Mouse (Mus musculus) heart, adult 18-20 months (tissue): ENCODE data around the gene Cdk16. TPM values are rescaled to one million over a fixed set of nuclear protein-coding genes. Genes with fewer than 3 reads are reported as not detected.
A peak's percentile ranks its signal among the peaks of the same experiment; 100 is the strongest.

Experiments
- DNase-seq, 2 experiments: peaks; one replicate each; pipeline ENCODE4 v3.0.0; 2021 to 2022; ENCODE audit warnings: mixed read lengths in 1 of 2
- long read RNA-seq, 2 experiments: library from polyadenylated mRNA; stranded (forward); transcript quantifications; one replicate each; pipeline ENCODE4 v2.0.0; 2021
- total RNA-seq, 2 experiments: library from RNA; stranded (reverse); gene quantifications; 2 replicates each; pipeline ENCODE4 v1.2.3; 2021

The Cdk16 gene
- 100 to 1,000 TPM; 107 to 117 TPM for total RNA-seq
- long read RNA-seq, experiment 1, transcript Cdk16-201 (16 exons, 3,120 nt): major isoform, 44 of 77 reads
- long read RNA-seq, experiment 1, partial matches to known transcripts: 24 of 77 reads
- long read RNA-seq, experiment 1, other reads (novel, unspliced or antisense): 9 of 77 reads
- long read RNA-seq, experiment 2, transcript Cdk16-201 (16 exons, 3,120 nt): major isoform, 22 of 34 reads
- long read RNA-seq, experiment 2, partial matches to known transcripts: 11 of 34 reads
- long read RNA-seq, experiment 2, other reads (novel, unspliced or antisense): 1 of 34 reads

DNA sequence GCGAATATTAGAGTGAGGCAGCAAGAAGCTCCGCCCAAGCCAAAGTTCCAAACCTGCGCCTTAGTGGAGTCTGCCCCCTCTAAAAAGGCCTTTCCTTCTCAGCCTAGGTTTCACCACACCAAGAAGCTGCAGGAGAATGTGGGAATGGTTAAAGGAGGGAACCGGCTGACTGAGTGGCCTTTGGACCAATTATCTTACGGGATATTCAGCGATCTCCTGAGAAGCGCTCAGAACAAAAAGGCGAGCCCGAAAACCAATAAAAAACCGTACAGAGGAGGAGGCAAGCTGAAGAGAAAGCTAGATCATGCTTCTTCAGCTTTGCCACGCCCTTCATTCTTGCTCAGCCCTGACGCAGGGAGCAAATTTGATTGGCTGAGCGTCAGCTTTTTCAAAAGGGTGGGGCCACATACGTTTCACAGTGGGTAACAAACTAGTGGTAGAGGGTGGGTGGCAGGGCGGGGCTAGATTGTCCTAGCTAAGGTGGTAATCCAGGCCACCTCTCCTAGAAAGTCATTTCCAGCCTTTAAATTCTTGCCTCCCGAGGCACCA is at the start of gene Cdk16:
Gene Cdk16, plus strand, starts transcription at position 436 of the 549 bp plus-strand sequence.
- DNase-seq: peak; percentile 89 to 96

DNA sequence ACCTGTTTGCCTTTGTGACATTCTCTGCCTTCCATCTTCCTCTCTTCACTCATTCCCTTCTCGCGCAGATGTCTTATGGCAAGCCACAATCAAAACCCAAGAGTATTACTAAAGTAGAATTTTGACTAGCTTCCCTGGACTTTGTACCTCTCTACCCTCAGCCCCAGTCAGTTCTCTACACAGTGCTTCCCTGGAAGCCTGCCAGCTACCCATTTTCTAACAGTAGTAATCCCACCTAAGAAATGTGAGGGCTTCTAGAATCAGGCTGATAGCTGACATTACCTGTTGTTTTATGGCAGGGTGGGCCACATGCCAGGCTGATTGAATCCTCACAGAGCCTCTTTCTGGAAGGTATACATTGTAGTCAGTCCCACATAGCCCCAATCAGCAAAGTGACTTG is 49.6 kb upstream of the Cdk16 start:
- DNase-seq: no peak

DNA sequence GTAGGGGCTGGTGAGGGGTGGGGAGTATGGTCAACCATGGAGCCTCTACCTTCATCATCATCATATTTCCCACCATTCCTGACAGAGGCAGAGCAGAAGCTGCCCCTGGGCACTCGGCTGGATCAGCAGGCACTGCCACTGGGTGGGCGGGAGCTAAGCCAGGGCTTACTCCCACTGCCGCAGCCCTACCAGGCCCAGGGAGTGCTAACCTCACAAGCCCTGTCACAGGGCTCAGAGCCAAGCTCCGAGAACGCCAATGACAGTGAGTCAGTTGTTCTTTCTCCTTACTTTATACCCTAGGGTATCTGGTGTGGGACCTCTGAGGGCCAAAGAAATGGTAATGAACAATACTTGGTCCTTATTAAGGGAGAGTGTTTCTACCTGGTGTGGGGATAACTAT is 43.0 kb upstream of the Cdk16 start:
- peak in 1 of 2 experiments; percentile 14 for DNase-seq

DNA sequence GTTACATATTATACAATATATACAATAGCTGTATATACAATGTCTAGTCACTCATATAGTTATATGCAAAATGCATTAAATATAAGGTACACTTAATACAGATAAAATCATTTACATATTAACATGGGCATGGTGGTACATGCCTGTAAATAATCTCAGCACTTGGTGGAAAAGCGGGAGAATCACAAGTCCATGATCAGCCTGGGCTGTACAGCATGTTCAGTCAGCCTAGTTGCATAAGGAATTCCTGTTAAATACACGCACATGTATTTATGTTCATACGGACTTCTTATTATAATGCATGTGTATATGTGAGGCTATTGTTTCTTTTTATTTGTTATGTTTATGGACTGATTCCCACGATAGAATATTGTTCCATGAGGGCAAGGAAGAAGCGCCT is 30.2 kb upstream of the Cdk16 start:
- no peak for DNase-seq

DNA sequence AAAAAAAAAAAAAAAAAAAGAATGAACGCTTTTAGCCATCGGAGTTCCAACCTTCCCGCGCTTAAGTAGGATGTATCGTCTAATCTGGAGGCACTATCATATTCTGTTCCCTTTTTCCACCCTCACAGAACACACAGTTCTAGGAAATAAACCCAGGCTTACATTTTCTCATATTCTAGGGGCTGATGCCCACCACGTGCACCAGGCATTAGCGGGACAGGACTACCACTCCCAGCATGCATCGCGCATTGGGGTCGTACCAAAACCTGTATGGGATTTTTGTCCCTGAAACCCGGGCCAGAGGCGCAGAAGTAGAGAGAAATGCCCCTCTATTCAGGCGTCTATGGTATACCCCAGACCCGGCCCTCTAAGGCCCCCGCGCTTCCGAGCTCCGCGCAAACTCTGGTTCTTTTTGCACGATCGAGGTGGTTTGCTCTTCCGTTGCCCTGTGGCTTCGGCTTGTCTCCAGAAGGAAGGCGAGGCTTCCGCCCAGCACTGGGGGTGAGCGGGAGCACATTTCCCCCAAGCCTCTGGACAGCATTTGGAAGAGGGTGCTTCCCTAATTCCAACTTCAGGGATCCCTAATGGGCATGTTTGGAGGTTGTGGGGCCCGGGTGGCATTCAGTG is 29.6 kb upstream of the Cdk16 start, which contains the start of gene Uba1:
Gene Uba1, plus strand, starts transcription at position 301 of the 627 bp plus-strand sequence.
- peak; percentile 85 to 86 for DNase-seq

DNA sequence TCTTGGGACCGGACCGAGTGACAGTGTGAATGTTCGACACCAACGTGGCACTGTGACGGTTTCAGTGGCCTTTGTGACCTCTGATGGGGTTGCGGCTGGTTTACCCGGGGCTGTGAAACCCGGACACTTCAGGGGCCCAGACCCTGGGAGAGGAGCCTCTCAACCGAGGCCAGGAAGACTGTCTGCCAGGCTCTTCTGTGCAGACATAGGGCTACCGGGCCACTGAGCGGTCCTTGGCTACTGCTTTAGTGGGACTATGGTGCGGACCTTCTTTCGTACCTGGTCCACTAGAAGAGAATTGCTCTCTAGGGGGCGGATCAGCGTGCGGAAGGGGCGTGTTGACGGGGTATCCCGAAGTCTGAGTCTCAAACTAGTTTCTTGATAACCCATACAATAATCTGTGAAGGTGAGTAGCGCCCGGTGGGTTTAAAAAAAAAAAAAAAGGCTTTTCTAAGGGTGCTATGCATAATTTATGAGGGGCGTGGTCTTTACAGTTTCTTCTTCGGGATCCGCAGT is 28.8 kb upstream of the Cdk16 start:
- DNase-seq: peak; percentile 7 to 25

DNA sequence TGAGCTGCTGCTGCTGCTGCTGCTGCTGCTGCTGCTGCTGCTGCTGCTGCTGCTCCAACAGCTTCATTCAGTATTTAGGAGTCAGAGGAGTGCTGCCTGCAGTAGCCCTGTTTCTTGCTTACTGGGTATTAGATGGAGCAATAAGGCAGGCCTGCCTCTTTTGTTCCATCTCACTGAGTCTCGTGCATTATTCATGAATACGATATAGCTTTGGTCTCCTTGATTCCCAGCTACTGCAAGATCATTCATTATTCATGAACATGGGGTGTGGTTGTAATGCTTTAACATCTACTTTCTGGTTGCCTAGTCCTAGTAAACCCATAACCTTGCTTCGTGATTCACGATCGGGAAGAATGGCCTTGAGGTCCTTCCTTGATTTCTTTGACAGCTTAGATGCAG is 25.4 kb upstream of the Cdk16 start:
- DNase-seq: no peak

DNA sequence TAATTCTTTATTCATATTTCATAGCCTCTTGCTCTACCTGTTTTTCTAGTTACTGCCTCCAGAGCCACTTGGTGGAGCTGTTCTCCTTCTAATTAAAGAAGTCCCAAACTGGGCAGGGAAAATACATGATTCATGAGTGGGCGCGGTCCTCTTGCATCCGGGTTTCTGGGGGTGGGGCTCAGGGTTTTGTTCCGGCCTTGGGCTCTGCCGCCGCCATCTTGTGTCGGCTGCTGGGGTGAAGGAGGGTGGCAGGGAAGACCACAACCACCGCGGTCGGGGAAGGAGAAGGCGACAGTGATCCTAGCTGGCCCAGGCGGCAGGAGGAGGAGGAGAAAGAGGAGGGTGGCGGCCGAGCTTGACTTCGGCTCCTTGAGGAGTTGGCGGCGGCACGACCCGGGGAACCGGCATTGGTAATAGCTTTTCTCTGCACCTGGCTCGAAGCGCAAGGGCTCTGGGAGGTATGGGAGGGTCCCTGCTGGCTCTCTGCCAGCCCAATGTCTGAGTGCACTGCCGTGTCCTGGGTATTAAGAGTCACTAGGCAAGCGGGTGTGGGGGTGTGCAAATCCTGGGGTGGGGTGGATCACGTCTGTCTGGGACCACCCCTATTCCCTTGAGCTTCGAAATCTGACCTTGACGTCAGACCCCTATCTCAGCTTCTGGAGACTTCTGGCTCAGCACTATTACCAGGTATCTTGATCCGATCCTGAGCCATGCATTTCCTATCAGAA is 24.9 kb upstream of the Cdk16 start:
- DNase-seq: peak; percentile 88 to 92

DNA sequence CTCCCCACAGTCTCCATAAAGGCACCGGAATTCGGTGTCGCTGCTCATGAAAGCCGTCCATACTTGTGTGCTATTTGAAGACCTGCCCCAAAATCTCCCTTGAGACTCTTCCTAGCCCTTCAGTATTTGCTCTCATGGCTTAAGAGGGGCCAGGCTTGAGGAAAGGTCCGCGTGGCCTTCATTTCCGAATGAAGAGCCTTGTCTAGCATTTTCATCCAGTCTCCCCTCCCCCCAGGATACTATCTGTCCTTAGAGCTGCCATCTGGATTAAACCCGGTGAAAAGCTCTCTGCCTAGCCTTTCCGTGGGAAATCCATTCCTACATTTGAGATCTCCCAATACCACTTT is 24.3 kb upstream of the Cdk16 start:
- peak in 1 of 2 experiments; percentile 7 for DNase-seq

DNA sequence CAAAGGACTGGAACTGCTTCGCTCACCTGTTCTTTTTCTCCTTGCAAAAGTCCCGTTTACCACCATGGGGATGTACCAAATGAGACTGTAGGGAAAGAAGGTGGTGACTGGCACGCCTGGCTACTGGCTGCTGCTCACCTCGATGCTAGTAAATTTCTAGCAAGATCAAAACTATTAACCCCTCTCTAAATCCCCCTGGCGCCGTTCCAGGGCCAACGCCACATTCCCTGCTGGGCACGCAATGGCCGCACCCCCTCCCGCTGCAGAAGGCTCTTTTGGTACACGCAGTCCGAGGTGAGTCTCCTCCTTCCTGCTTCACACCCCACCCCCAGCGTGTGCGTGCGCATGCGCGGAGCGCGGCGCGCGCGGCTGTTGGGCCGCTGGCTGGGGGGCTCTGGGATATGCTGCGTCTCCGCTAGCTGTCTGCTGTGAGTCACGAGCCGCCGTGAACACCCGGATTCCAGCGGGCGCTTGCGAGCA is 354 bp downstream of the Cdk16 start:
- DNase-seq: peak; percentile 86 to 88

DNA sequence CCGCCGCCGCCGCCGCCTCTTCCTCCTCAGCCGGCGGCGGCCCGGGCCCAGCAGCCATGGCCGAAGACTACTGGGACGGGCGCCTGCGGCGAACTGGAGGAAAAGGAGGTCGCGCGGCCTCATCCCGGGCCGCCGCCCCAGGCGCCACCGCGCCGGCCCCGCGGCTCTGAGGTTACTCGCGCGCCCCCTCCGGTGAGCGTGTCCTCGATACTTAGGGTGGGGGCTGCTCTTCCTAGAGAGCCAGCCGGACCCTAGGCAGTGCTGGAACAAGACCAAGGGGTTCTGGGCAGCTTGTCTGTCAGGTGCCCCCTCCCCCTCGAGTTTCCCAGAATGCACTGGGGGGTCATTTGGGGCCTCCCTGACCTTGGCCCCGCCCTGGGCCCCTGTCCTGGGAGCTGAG is 861 bp downstream of the Cdk16 start:
- peak; percentile 61 to 71 for DNase-seq

DNA sequence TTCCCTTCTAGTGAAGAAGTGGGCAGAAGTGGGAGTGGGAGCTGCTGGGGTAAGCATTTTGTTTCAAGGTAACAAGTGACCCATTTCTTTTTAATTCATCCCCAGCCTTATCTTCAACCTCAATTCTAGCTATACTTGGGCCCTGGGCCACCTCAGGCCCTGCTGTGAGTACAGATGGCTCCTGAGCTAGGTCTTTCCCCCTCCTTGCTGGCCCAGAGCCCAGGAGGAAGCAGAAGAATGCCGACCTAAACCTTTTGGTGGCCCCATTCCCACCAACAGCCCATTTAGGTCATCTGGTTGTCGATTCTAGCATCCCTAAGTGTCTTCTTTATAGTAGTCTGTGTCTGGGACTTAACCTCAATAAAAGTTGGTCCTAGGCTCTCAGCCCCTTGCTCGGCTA is 3.8 kb downstream of the Cdk16 start:
- DNase-seq: no peak

DNA sequence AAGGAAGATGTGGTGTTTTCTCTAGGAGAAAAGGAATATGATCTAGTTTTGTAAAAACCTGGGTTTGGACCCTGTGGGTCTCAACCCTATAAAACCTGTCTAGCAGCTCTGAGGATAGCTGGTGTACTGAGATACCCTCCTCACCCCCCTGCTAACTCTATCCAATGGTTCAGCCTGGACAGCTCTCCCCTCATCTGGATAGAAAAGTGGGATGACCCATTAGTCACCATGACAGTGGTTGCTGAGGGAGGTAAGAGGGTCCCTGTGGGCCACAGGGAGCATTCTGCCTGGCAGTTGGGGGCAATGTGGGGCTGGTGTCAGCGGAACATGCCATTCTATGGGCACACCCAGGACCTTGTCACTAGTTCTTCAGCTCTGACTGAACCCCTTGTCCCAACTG is 4.9 kb downstream of the Cdk16 start:
- DNase-seq: no peak

DNA sequence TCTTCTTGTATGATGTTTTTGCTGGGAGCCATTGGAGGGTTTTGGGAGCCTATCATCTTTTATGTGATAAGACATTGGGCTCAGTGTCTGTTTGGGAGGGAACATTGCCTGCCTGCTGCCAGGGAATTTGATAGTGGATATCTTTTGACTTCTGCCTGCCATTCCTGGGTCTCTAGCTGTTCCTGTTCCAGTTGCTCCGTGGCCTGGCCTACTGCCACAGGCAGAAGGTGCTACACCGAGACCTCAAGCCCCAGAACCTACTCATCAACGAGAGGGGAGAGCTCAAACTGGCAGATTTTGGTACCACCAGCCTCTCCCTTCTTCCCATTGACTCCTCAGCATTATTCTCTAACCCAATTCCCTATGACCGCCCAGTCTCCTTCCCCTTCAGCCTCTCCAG is 8.1 kb downstream of the Cdk16 start:
- peak; percentile 35 to 40 for DNase-seq

DNA sequence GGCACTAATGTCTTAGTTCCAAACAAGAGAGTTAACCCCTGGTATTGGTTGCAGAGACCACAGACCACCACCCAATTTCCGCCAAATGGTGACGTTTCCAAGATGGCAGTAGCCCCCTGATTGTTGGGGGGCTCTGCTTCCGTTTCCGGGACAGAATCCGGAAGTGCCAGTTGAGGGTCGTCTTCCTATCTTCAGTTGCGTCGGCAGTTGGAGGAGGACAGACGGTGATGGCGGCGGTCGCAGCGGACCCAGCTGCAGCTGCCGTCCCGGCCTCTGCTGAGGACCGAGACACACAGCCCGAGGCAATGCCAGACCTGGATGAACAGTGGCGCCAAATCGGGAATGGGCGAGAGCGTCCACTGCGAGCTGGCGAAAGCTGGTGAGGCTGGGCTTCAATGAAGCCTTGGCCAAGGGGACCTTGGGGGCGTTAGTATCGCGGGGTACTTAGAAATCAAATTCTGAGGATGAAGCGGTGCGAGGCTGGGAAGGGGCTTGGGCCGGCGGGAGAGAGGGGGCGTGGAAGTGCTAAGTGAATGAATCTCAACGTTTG is 16.1 kb downstream of the Cdk16 start, which contains the start of gene Usp11:
Gene Usp11, plus strand, starts transcription at position 166 of the 550 bp plus-strand sequence.
- no peak for DNase-seq

DNA sequence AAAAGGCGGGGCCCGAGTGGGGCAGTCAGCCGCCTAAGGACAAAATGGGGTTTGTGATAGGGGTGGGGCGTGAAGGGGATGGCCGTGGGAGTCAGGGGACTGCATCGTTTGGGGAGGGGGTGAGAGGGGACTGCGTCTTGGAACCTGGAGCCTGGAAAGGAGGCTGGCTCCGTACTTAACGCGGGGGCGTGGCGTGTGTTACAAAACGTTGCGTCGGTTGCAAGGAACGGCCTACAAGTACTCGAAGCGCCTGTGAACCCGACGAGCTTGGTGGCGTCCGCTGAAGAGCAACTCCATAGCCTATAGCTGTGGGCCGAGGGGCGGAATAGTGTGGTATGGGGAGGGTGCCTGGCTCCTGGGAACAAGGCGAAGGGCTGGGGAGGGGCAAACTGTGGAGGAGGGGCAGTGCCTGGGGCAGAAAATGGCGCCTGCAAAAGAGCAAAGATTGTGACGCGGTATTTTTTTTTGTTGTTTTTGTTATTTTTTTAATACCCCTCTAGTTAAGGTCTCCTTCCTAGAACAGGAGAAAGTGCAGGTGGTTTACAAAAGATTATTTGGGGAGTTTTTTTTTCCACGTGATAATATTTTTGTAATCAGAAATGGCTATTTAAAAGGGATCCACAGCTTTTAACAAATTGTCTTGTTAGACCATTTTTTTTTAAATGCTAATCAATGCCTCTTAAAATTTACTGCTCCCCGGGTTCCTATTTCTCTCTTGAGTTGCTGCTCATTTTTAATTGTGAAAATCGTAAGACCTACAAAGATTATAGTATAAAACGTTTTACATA is 16.7 kb downstream of the Cdk16 start:
- peak; percentile 80 to 83 for DNase-seq

DNA sequence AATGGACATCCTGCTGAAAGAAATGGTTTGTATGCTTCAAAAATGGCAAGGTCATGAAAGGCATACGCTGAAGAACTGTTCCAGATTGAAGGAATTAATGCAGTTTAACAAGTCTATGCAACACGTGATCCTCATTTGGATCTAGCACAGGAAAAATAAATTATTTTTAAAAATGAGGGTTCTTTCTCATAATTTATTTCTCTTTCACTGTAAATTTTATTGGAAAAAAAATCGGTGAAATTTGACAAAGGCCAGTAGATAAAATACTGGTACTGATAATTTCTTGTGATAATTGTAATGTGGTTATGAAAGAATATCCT is 17.3 kb downstream of the Cdk16 start:
- DNase-seq: no peak

DNA sequence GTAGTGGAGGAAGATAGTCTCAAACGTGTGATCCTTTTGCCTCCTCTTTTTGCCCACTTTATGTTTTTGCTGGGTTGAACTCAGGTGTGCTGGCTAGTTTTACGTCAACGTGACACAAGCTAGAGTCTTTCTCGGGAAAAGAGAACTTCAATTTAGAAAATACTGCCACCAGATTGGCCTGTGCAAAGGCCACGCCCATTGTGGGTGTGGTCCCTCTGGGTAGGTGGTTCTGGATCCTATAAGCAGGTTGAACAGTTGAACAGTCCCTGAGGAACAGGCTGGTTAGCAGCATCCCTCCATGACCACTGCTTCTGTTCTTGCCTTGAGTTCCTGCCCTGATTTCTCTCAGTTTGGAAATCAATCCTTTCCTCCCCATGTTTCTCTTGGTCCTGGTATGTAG is 40.9 kb downstream of the Cdk16 start:
- DNase-seq: no peak

DNA sequence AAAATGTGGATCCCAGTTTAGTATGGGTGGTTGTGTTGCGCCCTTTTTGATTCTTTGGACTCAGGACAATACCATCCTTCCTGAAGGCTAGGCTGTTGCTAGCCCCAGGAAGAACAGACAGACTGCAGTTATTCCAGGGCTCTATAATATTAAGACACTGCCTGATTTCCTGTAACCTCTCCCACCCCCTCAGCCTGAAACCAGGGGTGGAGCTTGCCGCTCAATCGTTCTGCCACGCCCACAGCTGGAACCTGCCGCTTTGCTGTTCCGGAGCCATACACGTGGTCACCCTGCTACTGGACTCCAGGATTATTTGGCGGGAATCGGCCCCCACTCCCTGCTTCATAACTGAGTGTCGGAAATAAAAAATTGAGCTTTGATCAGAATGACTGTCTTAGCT is 42.3 kb downstream of the Cdk16 start:
- peak; percentile 1 to 16 for DNase-seq

DNA sequence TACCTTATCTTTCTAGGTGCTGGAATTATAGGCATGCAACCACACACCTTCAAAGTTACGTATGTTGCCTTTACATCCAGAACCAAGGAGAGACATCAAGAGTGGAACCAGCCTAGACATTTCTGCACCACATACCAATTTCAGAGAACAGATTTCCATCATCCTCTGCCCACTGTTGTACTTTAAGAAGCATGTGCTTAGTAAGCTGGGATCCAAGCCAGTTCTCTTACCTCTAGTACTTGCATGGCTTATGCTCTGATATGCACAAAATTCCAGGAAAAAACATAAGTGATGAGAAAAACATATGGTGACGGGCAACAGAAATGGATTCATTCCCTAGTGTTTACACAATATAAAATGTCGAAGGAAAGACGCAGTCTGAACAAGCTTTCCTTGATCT is 48.7 kb downstream of the Cdk16 start:
- no peak for DNase-seq

DNA sequence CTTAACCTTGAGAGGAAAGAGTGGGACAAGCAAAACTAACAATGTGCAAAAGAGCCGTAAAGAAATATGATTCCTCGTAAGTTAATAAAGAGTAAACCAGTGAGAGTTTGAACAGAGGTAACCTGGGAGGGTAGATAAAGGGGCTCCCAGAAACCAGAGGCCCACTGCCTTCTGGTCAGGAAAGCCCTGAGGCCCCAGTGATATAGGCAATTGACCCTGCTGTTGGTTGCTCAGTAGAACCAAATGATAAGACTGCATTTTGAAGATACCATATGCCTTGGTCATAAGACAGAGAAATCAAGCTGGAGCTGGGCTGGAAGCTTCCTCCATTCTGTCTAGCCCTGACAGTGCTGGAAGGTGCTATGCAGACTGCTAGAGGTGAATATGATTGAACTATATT is 61.1 kb downstream of the Cdk16 start:
- no peak for DNase-seq
